Mouse (Mus musculus): ENCODE data around the gene Olfr531. TPM values are rescaled to one million over a fixed set of nuclear protein-coding genes. Genes with fewer than 3 reads are reported as not detected.

Olfr531 gene
- not detected in 2 replicates for total RNA-seq (2015)
- not detected in 2 replicates for total RNA-seq (2017)

GRCm38 (mm10) chr7:140402818-140403217 is at the start of gene Olfr531:
Gene Olfr531, minus strand, starts transcription at chr7:140402918.
- no peak for ATAC-seq (ENCODE audit: poor library complexity, severe bottlenecking)

GRCm38 (mm10) chr7:140443141-140443540 is 40.4 kb upstream of the Olfr531 start:
- ATAC-seq (ENCODE audit: poor library complexity, severe bottlenecking), result no peak

- no peak for ATAC-seq (ENCODE audit: poor library complexity, severe bottlenecking)
Observed at GRCm38 (mm10) chr7:140421539-140421938, 18.8 kb upstream of the Olfr531 start, which contains the start of gene Olfr532. Gene Olfr532, minus strand, starts transcription at chr7:140421639.

GRCm38 (mm10) chr7:140376911-140377310 is 25.8 kb downstream of the Olfr531 start:
- ATAC-seq (ENCODE audit: poor library complexity, severe bottlenecking), result no peak

- no peak for ATAC-seq (ENCODE audit: poor library complexity, severe bottlenecking)
Observed at GRCm38 (mm10) chr7:140376231-140376630, 26.5 kb downstream of the Olfr531 start, which contains the start of gene Olfr530. Gene Olfr530, minus strand, starts transcription at chr7:140376331.

GRCm38 (mm10) chr7:140374300-140374699 is 28.4 kb downstream of the Olfr531 start:
- ATAC-seq (ENCODE audit: poor library complexity, severe bottlenecking), result 0 out of 2 replicates have a peak, but pooled peaks have one; percentile 30

- no peak for ATAC-seq (ENCODE audit: poor library complexity, severe bottlenecking)
Observed at GRCm38 (mm10) chr7:140361571-140361970, 41.1 kb downstream of the Olfr531 start, which contains the start of gene Olfr60. Gene Olfr60, minus strand, starts transcription at chr7:140361671.

Other genes with a start within 250 kb of the Olfr531 start
- gene Sprn, start 248.0 kb downstream of the Olfr531 start, total RNA-seq (2015), result not detected in 2 replicates
- gene Sprn, start 248.0 kb downstream of the Olfr531 start, total RNA-seq (2017), result not detected in 2 replicates
- not detected in 2 replicates for gene Olfr522, start 238.2 kb downstream of the Olfr531 start, total RNA-seq (2015)
- gene Olfr522, start 238.2 kb downstream of the Olfr531 start, total RNA-seq (2017), result not detected in 2 replicates
- gene Olfr523, start 229.7 kb downstream of the Olfr531 start, total RNA-seq (2015), result not detected in 2 replicates
- gene Olfr523, start 229.7 kb downstream of the Olfr531 start, total RNA-seq (2017), result not detected in 2 replicates
- gene Olfr524, start 197.0 kb downstream of the Olfr531 start, total RNA-seq (2015), result not detected in 2 replicates
- not detected in 2 replicates for gene Olfr524, start 197.0 kb downstream of the Olfr531 start, total RNA-seq (2017)
- gene Cd163l1, start 184.7 kb downstream of the Olfr531 start, total RNA-seq (2015), result 0.11 and 0.41 TPM in 2 replicates
- gene Cd163l1, start 184.7 kb downstream of the Olfr531 start, total RNA-seq (2017), result 0.44 and 0.61 TPM in 2 replicates
- not detected in 2 replicates for gene 5830411N06Rik, start 155.6 kb downstream of the Olfr531 start, total RNA-seq (2015)
- gene 5830411N06Rik, start 155.6 kb downstream of the Olfr531 start, total RNA-seq (2017), result 0.33 TPM in 1 of 2 replicates, not detected in the other
- not detected in 2 replicates for gene Olfr525, start 82.1 kb downstream of the Olfr531 start, total RNA-seq (2015)
- not detected in 2 replicates for gene Olfr525, start 82.1 kb downstream of the Olfr531 start, total RNA-seq (2017)
- not detected in 2 replicates for gene Olfr527, start 68.9 kb downstream of the Olfr531 start, total RNA-seq (2015)
- gene Olfr527, start 68.9 kb downstream of the Olfr531 start, total RNA-seq (2017), result not detected in 2 replicates
- gene Olfr60, start 41.2 kb downstream of the Olfr531 start, total RNA-seq (2015), result 0.11 TPM in 1 of 2 replicates, not detected in the other
- gene Olfr60, start 41.2 kb downstream of the Olfr531 start, total RNA-seq (2017), result not detected in 2 replicates
- gene Olfr530, start 26.6 kb downstream of the Olfr531 start, total RNA-seq (2015), result not detected in 2 replicates
- gene Olfr530, start 26.6 kb downstream of the Olfr531 start, total RNA-seq (2017), result not detected in 2 replicates
- not detected in 2 replicates for gene Olfr532, start 18.7 kb upstream of the Olfr531 start, total RNA-seq (2015)
- not detected in 2 replicates for gene Olfr532, start 18.7 kb upstream of the Olfr531 start, total RNA-seq (2017)
- not detected in 2 replicates for gene Olfr533, start 60.5 kb upstream of the Olfr531 start, total RNA-seq (2015)
- not detected in 2 replicates for gene Olfr533, start 60.5 kb upstream of the Olfr531 start, total RNA-seq (2017)
- gene Olfr535, start 81.3 kb upstream of the Olfr531 start, total RNA-seq (2015), result not detected in 2 replicates
- gene Olfr535, start 81.3 kb upstream of the Olfr531 start, total RNA-seq (2017), result not detected in 2 replicates
- not detected in 2 replicates for gene Olfr536, start 104.5 kb upstream of the Olfr531 start, total RNA-seq (2015)
- not detected in 2 replicates for gene Olfr536, start 104.5 kb upstream of the Olfr531 start, total RNA-seq (2017)
- not detected in 2 replicates for gene Olfr538, start 165.0 kb upstream of the Olfr531 start, total RNA-seq (2015)
- not detected in 2 replicates for gene Olfr538, start 165.0 kb upstream of the Olfr531 start, total RNA-seq (2017)
- not detected in 2 replicates for gene Olfr46, start 198.4 kb upstream of the Olfr531 start, total RNA-seq (2015)
- 0.04 TPM in 1 of 2 replicates, not detected in the other for gene Olfr46, start 198.4 kb upstream of the Olfr531 start, total RNA-seq (2017)
- gene Olfr61, start 226.1 kb upstream of the Olfr531 start, total RNA-seq (2015), result not detected in 2 replicates
- not detected in 2 replicates for gene Olfr61, start 226.1 kb upstream of the Olfr531 start, total RNA-seq (2017)
- not detected in 2 replicates for gene Olfr53, start 243.5 kb upstream of the Olfr531 start, total RNA-seq (2015)
- not detected in 2 replicates for gene Olfr53, start 243.5 kb upstream of the Olfr531 start, total RNA-seq (2017)